Mouse (Mus musculus) G1E (cell line): ENCODE results near the gene Mxra7. TPM values are rescaled to one million over a fixed set of nuclear protein-coding genes. Genes with fewer than 3 reads are reported as not detected.

Experiments used
- ATAC-seq: 2 replicates; pipeline ENCODE4 v1.8.0; 2016; ENCODE audit warnings: mild to moderate bottlenecking; ENCODE audit not compliant: insufficient number of reproducible peaks, poor library complexity, low FRiP score, severe bottlenecking; ENCODE audit errors: extremely low read depth
- DNase-seq: peaks from one replicate; pipeline ENCODE4 v3.0.0; 2012; ENCODE audit warnings: low spot score
- H3K27me3 ChIP-seq: 2 replicates; pipeline ENCODE4 v1.6.1; 2012; ENCODE audit warnings: mild to moderate bottlenecking, low read length, inconsistent platforms; ENCODE audit not compliant: insufficient read depth
- H3K36me3 ChIP-seq: replicated peaks from 2 replicates; pipeline ENCODE3; 2012; ENCODE audit warnings: mild to moderate bottlenecking, inconsistent platforms
- H3K4me1 ChIP-seq: 2 replicates; pipeline ENCODE4 v1.6.1; 2012; ENCODE audit warnings: low read depth, low read length, inconsistent platforms, mixed read lengths; ENCODE audit not compliant: insufficient read depth
- H3K4me3 ChIP-seq: 2 replicates; pipeline ENCODE4 v1.5.1; 2012; ENCODE audit warnings: low read depth, mild to moderate bottlenecking, inconsistent platforms, low read length, moderate library complexity, mixed read lengths
- H3K9me3 ChIP-seq: replicated peaks from 2 replicates; pipeline ENCODE4 v1.6.1; 2012; ENCODE audit warnings: inconsistent platforms
- CTCF ChIP-seq: IDR thresholded peaks from 2 replicates; pipeline ENCODE4 v1.5.1; 2012; ENCODE audit warnings: low read depth, low read length, inconsistent platforms, mixed read lengths
- GATA1 ChIP-seq: IDR thresholded peaks from 2 replicates; pipeline ENCODE4 v1.6.1; 2012; ENCODE audit warnings: borderline replicate concordance, low read length, inconsistent platforms, mixed read lengths
- GATA2 ChIP-seq: IDR thresholded peaks from 2 replicates; pipeline ENCODE4 v1.6.1; 2012; ENCODE audit warnings: low read depth, low read length, inconsistent platforms, borderline replicate concordance
- POLR2AphosphoS5 ChIP-seq: IDR thresholded peaks from 2 replicates; pipeline ENCODE4 v1.6.1; 2012; ENCODE audit warnings: low read depth, low read length, inconsistent platforms; ENCODE audit not compliant: insufficient replicate concordance
- TAL1 ChIP-seq: conservative IDR thresholded peaks from 2 replicates; pipeline ENCODE4 v1.6.1; 2012; ENCODE audit warnings: low read depth, low read length, inconsistent platforms, mixed read lengths
- polyA plus RNA-seq: library from polyadenylated mRNA; stranded (reverse); fragments of >175 nt; gene quantifications from 2 replicates; pipeline ENCODE4 v1.2.3, GENCODE M21; 2012
- total RNA-seq, 2 experiments: library from RNA; stranded (forward) in 1 of 2; stranded (reverse) in 1 of 2; fragments of 200-1000 nt in 1 of 2; fragments of >200 nt in 1 of 2; fragmentation: Nextera tagmentation in 1 of 2; gene quantifications; 2 replicates each; pipeline ENCODE4 v1.2.3; 2014 to 2017

The Mxra7 gene
- total and polyA plus RNA-seq, 3 experiments: not detected

DNA sequence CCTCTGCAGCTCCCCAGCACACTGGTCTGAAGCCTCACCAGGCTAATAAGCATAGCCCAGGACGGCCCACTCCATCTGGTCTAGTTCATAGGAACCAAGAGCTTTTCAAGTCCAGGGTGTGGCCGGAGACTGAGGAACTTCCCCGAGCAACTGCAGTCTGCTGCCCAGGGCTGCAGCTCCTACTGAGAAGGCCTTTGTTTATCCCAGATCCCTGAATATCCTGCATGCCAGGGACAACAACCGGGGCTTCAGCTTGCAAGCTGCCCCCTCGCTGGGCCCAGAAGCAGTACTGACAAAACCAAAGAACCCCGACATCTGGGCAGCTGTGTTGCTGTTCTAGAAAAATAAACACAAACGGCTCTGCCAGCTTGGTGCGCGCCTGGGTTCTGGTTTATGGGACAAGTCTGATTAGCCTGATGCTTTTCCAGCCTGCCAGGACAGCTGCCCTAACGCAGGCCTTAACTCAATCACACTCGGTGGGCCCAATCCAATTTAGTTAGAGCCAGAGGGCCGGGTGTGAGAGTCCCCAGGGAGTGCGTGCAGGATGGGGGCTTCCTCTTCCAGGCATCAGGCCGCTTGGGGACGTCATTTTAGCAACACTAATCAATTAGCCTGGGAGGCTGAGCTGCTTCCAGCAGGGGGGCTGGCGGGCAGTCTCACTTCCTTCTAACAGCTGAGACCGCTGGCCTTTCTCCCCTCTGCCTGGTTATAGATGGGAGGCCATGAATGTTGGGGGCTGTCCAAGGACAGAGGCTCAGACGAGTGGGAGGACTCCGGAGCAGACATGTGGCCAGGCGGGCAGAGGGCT is 13.6 kb downstream of the Mxra7 start:
- Histone ChIP-seq H3K36me3 (no peaks in the 10 kb centered on the region), H3K4me1 (peaks cover 20% of the 10 kb centered on the region), H3K4me3 (no peak overlapping the region), H3K27me3 (peaks cover 81% of the 10 kb centered on the region), H3K9me3 (no peaks in the 10 kb centered on the region)
- ATAC-seq: no peak
- TF ChIP-seq GATA1: no peak
- TF ChIP-seq POLR2AphosphoS5: no peak
- no peak for TF ChIP-seq TAL1
- no peak for TF ChIP-seq CTCF
- TF ChIP-seq GATA2: no peak
- DNase-seq: no peak

DNA sequence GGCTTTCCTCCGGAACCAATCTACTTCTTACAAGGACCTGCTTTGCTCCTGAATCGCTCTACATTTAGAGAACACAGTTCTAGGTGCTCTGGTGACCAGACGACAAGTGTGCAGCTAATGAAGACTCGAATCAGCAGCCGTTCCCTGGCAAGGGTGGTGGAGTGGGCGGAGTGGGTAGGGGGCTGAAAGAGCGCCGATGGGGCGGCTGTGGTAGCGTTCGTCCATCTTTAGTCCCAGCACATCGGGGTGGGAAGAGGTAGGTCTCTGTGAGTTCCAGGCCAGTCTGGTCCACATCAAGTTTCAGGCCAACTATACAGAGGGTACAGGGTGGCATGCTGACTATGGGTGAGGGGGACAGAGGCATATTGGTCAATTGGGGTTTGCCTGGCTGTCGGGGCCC is 14.2 kb downstream of the Mxra7 start:
- Histone ChIP-seq H3K9me3 (no peaks in the 10 kb centered on the region), H3K27me3 (peaks cover 81% of the 10 kb centered on the region), H3K4me3 (no peak overlapping the region), H3K4me1 (peaks cover 21% of the 10 kb centered on the region), H3K36me3 (no peaks in the 10 kb centered on the region)
- no peak for TF ChIP-seq GATA1
- TF ChIP-seq GATA2: no peak
- no peak for TF ChIP-seq CTCF
- no peak for TF ChIP-seq POLR2AphosphoS5
- no peak for TF ChIP-seq TAL1
- no peak for DNase-seq
- no peak for ATAC-seq

DNA sequence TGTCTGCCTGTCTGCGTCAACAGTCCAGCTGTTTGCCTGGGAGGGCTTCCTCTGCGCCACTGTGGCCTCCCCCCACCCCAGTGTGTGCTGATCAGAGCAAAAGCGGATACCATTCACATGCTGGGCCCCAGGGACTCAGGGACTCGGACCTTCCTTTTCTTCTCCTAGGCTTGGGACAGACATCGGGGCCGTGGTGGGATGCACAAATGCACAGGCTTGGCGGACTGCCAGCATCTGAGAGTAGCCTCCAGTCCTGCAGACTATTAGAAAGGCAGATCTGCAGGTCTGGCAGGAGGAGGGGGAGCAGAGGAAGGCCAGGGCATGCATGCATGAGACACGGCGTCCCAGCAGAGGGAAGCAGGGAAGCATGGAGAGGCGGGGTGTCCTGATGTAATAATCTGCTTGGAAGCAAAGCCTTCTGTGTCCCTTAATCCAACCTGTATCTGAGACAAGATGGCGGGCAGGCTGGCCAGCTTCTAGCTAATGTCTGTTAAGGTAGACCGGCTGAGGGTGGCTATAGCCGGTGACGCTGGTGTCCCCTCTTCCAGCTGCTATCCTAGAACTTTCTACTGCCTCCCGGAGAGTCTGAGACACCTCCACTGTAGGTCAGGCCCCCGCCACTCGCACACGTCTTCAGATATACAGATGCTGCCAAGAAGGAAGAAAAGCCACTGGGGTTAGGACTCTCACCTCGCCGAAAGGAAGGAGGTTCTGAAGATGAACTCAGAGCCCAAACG is 14.9 kb downstream of the Mxra7 start:
- Histone ChIP-seq H3K36me3 (no peaks in the 10 kb centered on the region), H3K4me1 (peaks cover 27% of the 10 kb centered on the region), H3K9me3 (no peaks in the 10 kb centered on the region), H3K27me3 (peaks cover 77% of the 10 kb centered on the region), H3K4me3 (no peak overlapping the region)
- DNase-seq: no peak
- TF ChIP-seq POLR2AphosphoS5: no peak
- TF ChIP-seq TAL1: no peak
- TF ChIP-seq GATA1: no peak
- no peak for TF ChIP-seq CTCF
- no peak for TF ChIP-seq GATA2
- no peak for ATAC-seq

DNA sequence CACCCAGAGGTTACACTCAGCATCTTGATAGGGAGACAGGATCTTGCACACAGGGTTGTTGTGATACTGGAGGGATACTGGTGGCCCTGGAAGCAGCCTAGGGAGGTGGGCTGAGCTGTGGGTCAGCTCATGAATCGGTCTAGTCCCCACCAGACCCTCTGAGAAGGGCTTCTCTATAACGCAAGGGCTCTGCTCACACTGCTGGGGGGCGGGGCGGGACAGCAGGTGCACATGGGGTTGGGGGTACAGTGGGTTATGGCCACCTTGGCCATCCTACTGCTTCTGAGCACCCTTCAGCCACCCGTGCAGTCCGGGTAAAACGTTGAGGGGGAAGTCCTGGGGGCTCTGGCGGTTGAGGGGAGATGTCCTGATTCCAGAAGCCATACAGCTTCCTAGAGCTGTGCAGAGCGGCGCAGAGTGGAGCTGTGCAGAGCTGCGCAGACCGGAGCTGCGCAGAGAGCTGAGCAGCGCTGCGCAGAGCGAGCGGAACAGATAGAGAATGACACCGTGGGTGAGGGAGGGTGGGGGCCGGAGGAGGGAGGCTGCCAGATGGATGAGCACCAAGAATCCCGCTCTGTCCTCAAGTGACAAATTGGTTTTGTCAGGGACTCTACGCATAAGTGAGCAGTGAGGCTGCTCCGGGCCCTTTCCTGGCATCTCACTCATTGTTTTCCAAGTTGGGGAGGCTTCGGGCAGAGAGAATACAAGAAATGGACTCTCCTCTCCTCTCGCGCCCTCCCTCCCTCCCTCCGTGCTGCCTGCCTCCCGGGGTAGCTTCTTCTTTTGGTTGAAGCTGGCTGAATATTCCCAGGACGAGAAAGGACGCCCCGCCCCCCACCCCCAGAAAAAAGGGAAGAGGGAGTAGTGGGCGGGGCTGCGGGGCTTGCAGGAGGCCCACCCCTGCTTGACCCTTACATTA is 16.6 kb downstream of the Mxra7 start:
- no peak for ATAC-seq
- H3K4me3 ChIP-seq: no peak overlapping the region
- H3K36me3 ChIP-seq: no peaks in the 10 kb centered on the region
- peaks cover 40% of the 10 kb centered on the region for H3K4me1 ChIP-seq
- H3K9me3 ChIP-seq: no peaks in the 10 kb centered on the region
- no peak for DNase-seq
- H3K27me3 ChIP-seq: peaks cover 68% of the 10 kb centered on the region
- no peak for TF ChIP-seq CTCF
- no peak for TF ChIP-seq POLR2AphosphoS5
- no peak for TF ChIP-seq GATA2
- TF ChIP-seq GATA1: no peak

DNA sequence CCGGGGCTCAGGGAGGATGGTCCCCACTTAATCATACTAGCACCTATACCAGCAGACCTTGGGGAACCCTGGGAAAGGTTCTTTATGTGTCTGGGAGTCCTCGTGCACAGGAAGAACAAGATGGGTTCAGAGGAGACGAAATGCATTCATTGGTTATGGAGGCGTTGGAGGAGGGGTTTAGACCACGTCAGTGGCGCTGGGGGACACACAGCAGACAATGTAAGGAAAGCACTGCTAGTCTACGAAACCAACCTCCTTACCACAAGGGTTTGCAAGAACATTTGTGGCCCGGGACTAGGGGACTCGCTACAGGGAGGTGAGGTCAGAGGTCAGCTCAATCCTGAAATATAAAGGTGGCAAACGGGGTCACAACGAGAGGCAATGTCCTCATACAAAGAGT is 17.3 kb downstream of the Mxra7 start:
- peaks cover 65% of the 10 kb centered on the region for H3K27me3 ChIP-seq
- H3K4me1 ChIP-seq: peaks cover 40% of the 10 kb centered on the region
- H3K9me3 ChIP-seq: no peaks in the 10 kb centered on the region
- no peak for ATAC-seq
- no peak for DNase-seq
- H3K4me3 ChIP-seq: no peak overlapping the region
- TF ChIP-seq CTCF (no peak), GATA1 (no peak), POLR2AphosphoS5 (no peak), GATA2 (no peak), TAL1 (no peak)
- H3K36me3 ChIP-seq: no peaks in the 10 kb centered on the region

DNA sequence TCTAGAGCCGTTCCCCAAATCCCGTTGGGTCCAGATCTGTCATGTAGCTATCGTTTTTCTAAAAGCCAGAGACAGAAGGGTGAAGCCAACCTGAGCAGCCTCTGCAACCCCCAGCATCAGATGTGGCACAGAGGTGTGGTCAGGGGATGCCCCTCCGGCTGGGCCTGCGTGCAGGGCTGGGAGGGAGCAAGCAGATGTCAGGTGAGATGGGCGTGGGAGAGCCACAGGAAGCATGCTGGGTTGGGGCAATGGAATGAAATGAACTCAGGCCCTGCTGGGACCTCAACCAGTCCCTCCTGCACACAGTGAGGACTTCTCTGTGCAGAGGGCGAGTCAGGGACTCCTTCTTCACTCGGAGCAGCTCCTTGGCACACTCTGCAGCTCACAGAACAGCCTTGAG is 18.3 kb downstream of the Mxra7 start:
- ATAC-seq: no peak
- Histone ChIP-seq H3K27me3 (peaks cover 66% of the 10 kb centered on the region), H3K36me3 (no peaks in the 10 kb centered on the region), H3K4me1 (peaks cover 42% of the 10 kb centered on the region), H3K4me3 (no peak overlapping the region), H3K9me3 (no peaks in the 10 kb centered on the region)
- no peak for DNase-seq
- TF ChIP-seq POLR2AphosphoS5 (no peak), GATA2 (no peak), TAL1 (no peak), CTCF (no peak), GATA1 (no peak)
